Mouse (Mus musculus) stomach, postnatal 0 days (tissue): ENCODE data around the gene Bex6. TPM values are rescaled to one million over a fixed set of nuclear protein-coding genes. Genes with fewer than 3 reads are reported as not detected.
"Not testable (repeated sequence)": the region's sequence is repeated elsewhere in the genome, so short reads cannot be mapped to it uniquely, and the experiment has no call there.

Experiments used
- ATAC-seq: fragments of 200-750 bp; cut with Nextera tagmentation; 2 replicates; pipeline ENCODE4 v1.8.0; 2017; ENCODE audit not compliant: low FRiP score, low TSS enrichment
- DNase-seq: peaks from one replicate; pipeline ENCODE4 v3.0.0-alpha.2; 2016; ENCODE audit warnings: low spot score
- H3K27ac ChIP-seq: fragments of 300-500 bp; sonication (generic); replicated peaks from 2 replicates; pipeline ENCODE4 v1.5.1; 2014; ENCODE audit warnings: mild to moderate bottlenecking, control low read depth
- H3K27me3 ChIP-seq: fragments of 300-500 bp; sonication (generic); 2 replicates; pipeline ENCODE4 v1.6.1; 2014; ENCODE audit warnings: low read length; ENCODE audit not compliant: control insufficient read depth, insufficient read depth
- H3K36me3 ChIP-seq: fragments of 300-500 bp; sonication (generic); 2 replicates; pipeline ENCODE4 v1.6.1; 2014; ENCODE audit warnings: low read length, mixed read lengths; ENCODE audit not compliant: control insufficient read depth, insufficient read depth
- H3K4me1 ChIP-seq: fragments of 300-500 bp; sonication (generic); replicated peaks from 2 replicates; pipeline ENCODE4 v1.6.1; 2014; ENCODE audit warnings: antibody characterized with exemption; ENCODE audit not compliant: control insufficient read depth, insufficient read depth
- H3K4me2 ChIP-seq: fragments of 300-500 bp; sonication (generic); replicated peaks from 2 replicates; pipeline ENCODE4 v1.6.1; 2014; ENCODE audit warnings: low read depth, mild to moderate bottlenecking, control low read depth, moderate library complexity
- H3K4me3 ChIP-seq: fragments of 300-500 bp; sonication (generic); 2 replicates; pipeline ENCODE4 v1.5.1; 2014; ENCODE audit warnings: low read depth, low read length, control low read depth
- H3K9ac ChIP-seq: fragments of 300-500 bp; sonication (generic); 2 replicates; pipeline ENCODE4 v1.6.1; 2014; ENCODE audit warnings: mild to moderate bottlenecking, low read length, control low read depth, mixed read lengths
- H3K9me3 ChIP-seq: fragments of 300-500 bp; sonication (generic); 2 replicates; pipeline ENCODE4 v1.6.1; 2016; ENCODE audit warnings: low read length; ENCODE audit not compliant: control insufficient read depth
- CTCF ChIP-seq: IDR thresholded peaks from 2 replicates; pipeline ENCODE4 v1.5.1; 2016; ENCODE audit warnings: antibody characterized with exemption, low read depth, mild to moderate bottlenecking, moderate library complexity
- EP300 ChIP-seq: optimal IDR thresholded peaks from 2 replicates; pipeline ENCODE3; 2016; ENCODE audit warnings: antibody characterized with exemption
- WGBS: fragments of 180-500 bp; shearing (Covaris S2); extraction: QIAGEN DNeasy Blood & Tissue Kit; methylation state at CpG from one replicate; pipeline ENCODE4 v1.1.7; 2014; 5-methylcytosine and 5-hydroxymethylcytosine counted together
- polyA plus RNA-seq: library from polyadenylated mRNA; unstranded; fragments of >200 nt; fragmentation: Nextera tagmentation; extraction: Ambion mirVana; gene quantifications from 2 replicates; pipeline ENCODE4 v1.2.1, GENCODE M21; 2015

Gene Bex6
- polyA plus RNA-seq, 1 experiment from 2014 or later, result not detected

GRCm38 (mm10) chr16:32221803-32222202 lies 42.2 kb downstream of the Bex6 start:
- no peak for TF ChIP-seq EP300
- TF ChIP-seq CTCF, result no peak
- H3K9ac ChIP-seq, result no peak overlapping the region
- H3K36me3 ChIP-seq, result no peaks in the 10 kb centered on the region
- WGBS, result 65% methylated on average over 4 of the region's 4 CpGs
- no peak overlapping the region for H3K4me3 ChIP-seq
- H3K4me2 ChIP-seq, result no peak overlapping the region
- ATAC-seq (no peak), DNase-seq (no peak)
- H3K27ac ChIP-seq, result no peak overlapping the region
- no peaks in the 10 kb centered on the region for H3K9me3 ChIP-seq
- no peaks in the 10 kb centered on the region for H3K27me3 ChIP-seq
- no peaks in the 10 kb centered on the region for H3K4me1 ChIP-seq

- Histone ChIP-seq H3K27ac (no peak overlapping the region), H3K4me2 (no peak overlapping the region), H3K36me3 (no peaks in the 10 kb centered on the region), H3K9ac (no peak overlapping the region), H3K4me1 (no peaks in the 10 kb centered on the region), H3K4me3 (no peak overlapping the region), H3K9me3 (no peaks in the 10 kb centered on the region), H3K27me3 (no peaks in the 10 kb centered on the region)
- DNase-seq, result no peak
- no peak for TF ChIP-seq CTCF
- TF ChIP-seq EP300, result no peak
- ATAC-seq, result no peak
Measured at GRCm38 (mm10) chr16:32222399-32222798, 42.8 kb downstream of the Bex6 start.

GRCm38 (mm10) chr16:32232050-32232449 lies 52.4 kb downstream of the Bex6 start:
- H3K9me3 ChIP-seq, H3K4me2 ChIP-seq, H3K9ac ChIP-seq, ATAC-seq, DNase-seq, H3K27me3 ChIP-seq, H3K4me1 ChIP-seq, H3K27ac ChIP-seq, H3K36me3 ChIP-seq, H3K4me3 ChIP-seq: not testable (repeated sequence)
- WGBS, result 66% methylated on average over 3 of the region's 3 CpGs

Other genes starting within 250 kb of the Bex6 start
- 1.4 and 1.7 TPM in 2 replicates for gene Pigz, start 246.0 kb upstream of the Bex6 start, polyA plus RNA-seq
- gene 0610012G03Rik, start 231.3 kb upstream of the Bex6 start, polyA plus RNA-seq, result 109 and 112 TPM in 2 replicates
- gene Ncbp2, start 231.3 kb upstream of the Bex6 start, polyA plus RNA-seq, result 50.9 and 52.3 TPM in 2 replicates
- 5.4 and 5.7 TPM in 2 replicates for gene Senp5, start 176.5 kb upstream of the Bex6 start, polyA plus RNA-seq
- gene Pak2, start 100.5 kb upstream of the Bex6 start, polyA plus RNA-seq, result 22.2 and 23.6 TPM in 2 replicates
- gene Pigx, start 80.1 kb upstream of the Bex6 start, polyA plus RNA-seq, result 69.8 and 71.8 TPM in 2 replicates
- 19.0 and 19.1 TPM in 2 replicates for gene Cep19, start 80.0 kb upstream of the Bex6 start, polyA plus RNA-seq
- gene Nrros, start 14.2 kb upstream of the Bex6 start, polyA plus RNA-seq, result 8.2 TPM in 2 replicates
- gene Fbxo45, start 67.3 kb downstream of the Bex6 start, polyA plus RNA-seq, result 11.7 and 11.8 TPM in 2 replicates
- 17.7 and 22.3 TPM in 2 replicates for gene Wdr53, start 67.4 kb downstream of the Bex6 start, polyA plus RNA-seq
- 0.06 and 0.08 TPM in 2 replicates for gene Smco1, start 91.6 kb downstream of the Bex6 start, polyA plus RNA-seq
- 17.9 and 20.2 TPM in 2 replicates for gene Rnf168, start 97.6 kb downstream of the Bex6 start, polyA plus RNA-seq
- gene Ubxn7, start 152.4 kb downstream of the Bex6 start, polyA plus RNA-seq, result 8.0 and 8.2 TPM in 2 replicates
- gene Tm4sf19, start 220.7 kb downstream of the Bex6 start, polyA plus RNA-seq, result not detected in 2 replicates
- gene Tctex1d2, start 239.9 kb downstream of the Bex6 start, polyA plus RNA-seq, result 24.3 and 26.3 TPM in 2 replicates